Mouse (Mus musculus): ENCODE measurements around the gene Tmem45b.

DNA sequence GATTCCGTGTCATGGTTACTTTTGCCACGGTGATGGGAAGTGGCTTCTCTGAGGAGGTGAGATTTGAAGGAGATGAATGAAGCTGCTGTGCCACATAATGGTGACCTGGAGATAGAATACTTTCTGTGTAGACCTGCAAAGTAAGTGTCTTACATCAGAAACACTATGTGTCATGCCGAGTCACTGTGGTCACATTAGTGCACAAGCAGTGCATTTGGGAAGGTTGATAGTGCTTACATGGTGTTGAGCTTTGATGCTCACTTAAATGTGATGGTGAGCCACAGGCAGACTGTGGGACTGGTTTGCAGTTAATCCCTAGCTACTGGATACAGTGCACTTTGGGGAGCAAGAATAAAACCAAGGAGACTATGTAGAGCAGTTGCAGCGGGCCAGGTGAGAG lies 52.1 kb downstream of the Tmem45b start:
- TF ChIP-seq CTCF (conservative IDR thresholded peaks at IDR 0.05; ENCODE audit: low read length) = no peak
- no peak for TF ChIP-seq NANOG (IDR thresholded peaks at IDR 0.05; ENCODE audit: borderline replicate concordance, low read length)
- no peak for TF ChIP-seq POU5F1 (IDR thresholded peaks at IDR 0.05; ENCODE audit: borderline replicate concordance, low read length)

Data from E14TG2a.4 (cell line).